Mouse (Mus musculus): ENCODE results near the gene Abcb10.

Abcb10 gene

DNA sequence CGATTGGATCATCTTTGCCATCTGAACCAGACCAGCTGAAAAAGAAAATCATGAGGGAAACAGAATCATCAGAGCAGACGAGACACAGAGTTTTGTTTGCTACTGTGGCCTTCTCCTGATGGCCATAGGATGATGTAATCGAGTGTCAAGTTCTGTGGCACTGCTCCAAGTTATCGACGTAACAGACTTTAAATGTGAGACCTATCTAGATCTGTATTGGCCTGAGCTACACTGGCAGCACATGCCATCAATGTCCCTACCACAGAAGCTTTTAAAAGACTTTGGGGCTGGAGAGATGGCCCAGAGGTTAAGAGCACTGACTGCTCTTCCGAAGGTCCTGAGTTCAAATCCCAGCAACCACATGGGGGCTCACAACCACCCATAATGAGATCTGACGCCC is 80.3 kb downstream of the Abcb10 start:
- DNase-seq (ENCODE audit: extremely low spot score) = no peak
